In genomic region chr1:84417761-84418238, GRCm38 (mm10) we compare ENCODE assay signal across 11 mouse cellular contexts. TPM values are rescaled to one million over a fixed set of nuclear protein-coding genes. Genes with fewer than 3 reads are reported as not detected.
DNase-seq lines count a peak whose midpoint lies in the region; ATAC-seq and TF ChIP-seq lines count a peak whose summit lies in the region.
"Had no signal": no experiment of that assay in that cellular context is flagged by ENCODE, and none has a peak within 500 bp of the region (broad histone marks: within the 10 kb centered on the region; RNA-seq: fewer than 3 reads in every experiment).

No protein-coding gene starts in this region.

- no peaks in the 10 kb centered on the region for H3K36me3 ChIP-seq in heart, embryonic 16.5 days (ENCODE audit: control insufficient read depth, insufficient read depth)
- H3K36me3 ChIP-seq in hindbrain, postnatal 0 days (ENCODE audit: insufficient read depth, low read length): no peaks in the 10 kb centered on the region
- H3K36me3 ChIP-seq: liver, embryonic 12.5 days had no signal

- no peak for TF ChIP-seq POLR2A in brain, embryonic 14.5 days (IDR thresholded peaks at IDR 0.05; ENCODE audit: borderline replicate concordance, extremely low read depth, insufficient read depth, insufficient read length, poor library complexity, severe bottlenecking)

- no peak for DNase-seq in heart, postnatal 10 days
- DNase-seq in brain, embryonic 14.5 days (ENCODE audit: low read depth): peak; percentile 75
- DNase-seq in hindbrain, postnatal 0 days (ENCODE audit: low spot score): peak; percentile 35
- DNase-seq in lung, postnatal 36 days: peak; percentile 15
- DNase-seq in layer of hippocampus, adult 18-20 months (ENCODE audit: low spot score in 2 of 2): no peak
- DNase-seq in B cell, adult 2 months: no peak
- no peak for DNase-seq in layer of hippocampus, postnatal 10 days (ENCODE audit: low spot score in 2 of 2)
- DNase-seq: gastrocnemius, postnatal 25 days had no signal

- H3K9me3 ChIP-seq in heart, embryonic 16.5 days (replicated peaks; ENCODE audit: control insufficient read depth, low read length): no peaks in the 10 kb centered on the region
- 0 out of 2 replicates have a peak, but pooled peaks cover 3% of the 10 kb centered on the region for H3K9me3 ChIP-seq in hindbrain, postnatal 0 days (ENCODE audit: low read length)
- H3K9me3 ChIP-seq: liver, embryonic 12.5 days had no signal

- 42% methylated on average over 9 of the region's 9 CpGs for WGBS in heart, embryonic 16.5 days
- WGBS in hindbrain, postnatal 0 days: 47% methylated on average over 9 of the region's 9 CpGs

- peak; percentile 41 for ATAC-seq in heart, embryonic 16.5 days (replicated peaks; ENCODE audit: extremely low read depth, insufficient read depth, low FRiP score)
- peak; percentile 34; the same call in 1 of the 2 replicates for ATAC-seq in hindbrain, postnatal 0 days
- ATAC-seq: liver, embryonic 12.5 days had no signal

- TF ChIP-seq CTCF in brain, embryonic 14.5 days (IDR thresholded peaks at IDR 0.05; ENCODE audit: borderline replicate concordance, extremely low read depth, insufficient read depth, insufficient read length): no peak
- no peak for TF ChIP-seq CTCF in hindbrain, postnatal 0 days (IDR thresholded peaks at IDR 0.05; ENCODE audit: low read depth)

- H3K4me3 ChIP-seq in heart, embryonic 16.5 days (ENCODE audit: low read length): no peak overlapping the region
- no peak overlapping the region for H3K4me3 ChIP-seq in hindbrain, postnatal 0 days (ENCODE audit: low read length)
- H3K4me3 ChIP-seq: liver, embryonic 12.5 days; myocyte had no signal

- H3K4me2 ChIP-seq in heart, embryonic 16.5 days (ENCODE audit: low read depth, low read length): no peak overlapping the region
- no peak overlapping the region for H3K4me2 ChIP-seq in hindbrain, postnatal 0 days (ENCODE audit: low read depth, low read length)
- H3K4me2 ChIP-seq: liver, embryonic 12.5 days had no signal

- H3K4me1 ChIP-seq in heart, embryonic 16.5 days (ENCODE audit: control insufficient read depth, insufficient read depth, low read length): no peaks in the 10 kb centered on the region
- H3K4me1 ChIP-seq in hindbrain, postnatal 0 days (ENCODE audit: insufficient read depth, low read length): no peaks in the 10 kb centered on the region
- H3K4me1 ChIP-seq: liver, embryonic 12.5 days had no signal

- H3K27me3 ChIP-seq in heart, embryonic 16.5 days (ENCODE audit: control insufficient read depth, insufficient read depth, low read length): no peaks in the 10 kb centered on the region
- no peaks in the 10 kb centered on the region for H3K27me3 ChIP-seq in hindbrain, postnatal 0 days (ENCODE audit: insufficient read depth, low read length)
- H3K27me3 ChIP-seq: liver, embryonic 12.5 days had no signal

- H3K27ac ChIP-seq in heart, embryonic 16.5 days (ENCODE audit: low read length): no peak overlapping the region
- no peak overlapping the region for H3K27ac ChIP-seq in hindbrain, postnatal 0 days
- H3K27ac ChIP-seq: liver, embryonic 12.5 days had no signal

- intact Hi-C loops in heart, postnatal 10 days (cut with DNase I): no loop called here

- no peak overlapping the region for H3K9ac ChIP-seq in heart, embryonic 16.5 days (ENCODE audit: low read length)
- no peak overlapping the region for H3K9ac ChIP-seq in hindbrain, postnatal 0 days (replicated peaks; ENCODE audit: low read length)
- H3K9ac ChIP-seq: liver, embryonic 12.5 days had no signal

RNA-seq across cellular contexts. Expression of gene Pid1, which starts 53.8 kb away (rescaled TPM):
- 8.9 and 9.7 TPM in 2 replicates for polyA plus RNA-seq in heart, embryonic 16.5 days (2015; fragmentation: Nextera tagmentation; extraction: Ambion mirVana)
- 10 to 100 TPM; 14.2 to 15.5 TPM for total RNA-seq in heart, postnatal 10 days (2021)
- polyA plus RNA-seq in brain, embryonic 14.5 days (2012; rRNA removed): 24.7 and 49.9 TPM in 2 replicates
- 71.1 and 74.1 TPM in 2 replicates for total RNA-seq in hindbrain, postnatal 0 days (2014; rRNA removed)
- polyA plus RNA-seq in hindbrain, postnatal 0 days (2015; fragmentation: Nextera tagmentation; extraction: Ambion mirVana): 72.1 and 74.9 TPM in 2 replicates
- 10 to 100 TPM; 33.3 to 35.0 TPM for total RNA-seq in layer of hippocampus, adult 18-20 months (2021)
- total RNA-seq in layer of hippocampus, postnatal 10 days (2021): 10 to 100 TPM; 37.8 to 45.1 TPM

Comparison
In these comparisons a context has a peak if more than half of its experiments do, and no peak if none do; other contexts are left out.
1. DNase-seq: peak in brain, embryonic 14.5 days (single experiment), hindbrain, postnatal 0 days (single experiment) and lung, postnatal 36 days (single experiment); none in heart, postnatal 10 days (0 of 2), layer of hippocampus, adult 18-20 months (0 of 2), B cell, adult 2 months (0 of 2) and layer of hippocampus, postnatal 10 days (0 of 2).